ENCODE assay signal across 29 mouse cellular contexts in the genomic region with DNA sequence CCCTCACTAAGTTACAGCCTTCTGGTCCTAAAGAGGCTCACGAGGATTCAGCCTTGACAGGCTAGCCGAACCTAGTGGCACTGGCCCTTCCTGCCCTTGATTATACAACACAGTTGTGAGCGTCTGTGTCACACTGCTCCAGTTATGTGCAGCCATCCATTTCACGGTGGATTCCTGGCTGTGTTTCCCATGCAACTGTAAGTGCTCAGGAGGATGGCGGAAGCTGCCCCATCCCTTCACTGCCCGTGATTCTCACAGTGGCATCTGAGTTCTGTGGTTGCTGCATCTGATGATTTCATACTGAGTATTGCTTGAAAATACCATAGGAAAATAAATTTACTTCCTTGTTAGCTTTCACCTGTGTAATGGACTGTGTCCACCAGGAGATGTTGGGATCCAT.
A peak's percentile ranks its signal among the peaks of the same experiment; 100 is the strongest.
DNase-seq lines count a peak whose midpoint lies in the region; ATAC-seq lines count a peak whose summit lies in the region.
"Had no signal": no experiment of that assay in that cellular context is flagged by ENCODE, and none has a peak within 500 bp of the region (broad histone marks: within the 10 kb centered on the region; RNA-seq: fewer than 3 reads in every experiment).

No protein-coding gene starts in this region.

- H3K36me3 ChIP-seq in midbrain, embryonic 11.5 days (ENCODE audit: control insufficient read depth, insufficient read depth, low read length) = no peaks in the 10 kb centered on the region
- no peaks in the 10 kb centered on the region for H3K36me3 ChIP-seq in midbrain, embryonic 16.5 days (ENCODE audit: control insufficient read depth, insufficient read depth, low read length)
- H3K36me3 ChIP-seq in liver, embryonic 12.5 days = no peaks in the 10 kb centered on the region
- H3K36me3 ChIP-seq: embryonic facial prominence, embryonic 13.5 days; forebrain, embryonic 10.5 days; forebrain, embryonic 15.5 days; heart, embryonic 10.5 days; limb, embryonic 10.5 days; limb, embryonic 15.5 days; midbrain, embryonic 15.5 days had no signal

- H3K4me2 ChIP-seq in midbrain, embryonic 11.5 days = no peak overlapping the region
- no peak overlapping the region for H3K4me2 ChIP-seq in midbrain, embryonic 16.5 days (ENCODE audit: low read length)
- no peak overlapping the region for H3K4me2 ChIP-seq in liver, embryonic 12.5 days
- H3K4me2 ChIP-seq: embryonic facial prominence, embryonic 13.5 days; forebrain, embryonic 15.5 days; hindbrain, embryonic 14.5 days; limb, embryonic 15.5 days; midbrain, embryonic 15.5 days had no signal

- no peaks in the 10 kb centered on the region for H3K4me1 ChIP-seq in midbrain, embryonic 11.5 days (ENCODE audit: control insufficient read depth, insufficient read depth, low read length)
- no peaks in the 10 kb centered on the region for H3K4me1 ChIP-seq in midbrain, embryonic 16.5 days (ENCODE audit: control insufficient read depth, insufficient read depth, low read length)
- 0 out of 2 replicates have a peak, but pooled peaks cover 3% of the 10 kb centered on the region for H3K4me1 ChIP-seq in liver, embryonic 12.5 days
- H3K4me1 ChIP-seq: forebrain, embryonic 10.5 days; forebrain, embryonic 15.5 days; midbrain, embryonic 15.5 days had no signal

- H3K9me3 ChIP-seq in midbrain, embryonic 11.5 days (ENCODE audit: control insufficient read depth, low read length) = no peaks in the 10 kb centered on the region
- H3K9me3 ChIP-seq in midbrain, embryonic 16.5 days (replicated peaks; ENCODE audit: control insufficient read depth, low read length, poor library complexity, severe bottlenecking) = no peaks in the 10 kb centered on the region
- no peaks in the 10 kb centered on the region for H3K9me3 ChIP-seq in liver, embryonic 12.5 days (replicated peaks)
- H3K9me3 ChIP-seq: embryonic facial prominence, embryonic 13.5 days; forebrain, embryonic 10.5 days; forebrain, embryonic 15.5 days; heart, embryonic 10.5 days; limb, embryonic 10.5 days; limb, embryonic 15.5 days; midbrain, embryonic 15.5 days had no signal

- 83% methylated on average over 6 of the region's 6 CpGs for WGBS in midbrain, embryonic 11.5 days
- WGBS in midbrain, embryonic 16.5 days = 72% methylated on average over 6 of the region's 6 CpGs
- WGBS in liver, embryonic 12.5 days (ENCODE audit: insufficient replicate concordance) = 77% methylated on average over 6 of the region's 6 CpGs

- no peak for ATAC-seq in midbrain, embryonic 11.5 days (ENCODE audit: low FRiP score)
- ATAC-seq in midbrain, embryonic 16.5 days = no peak
- ATAC-seq in liver, embryonic 12.5 days = no peak
- ATAC-seq: activated CD4-positive, CD25-positive, alpha-beta regulatory T cell, adult 4 months; forebrain, embryonic 15.5 days; inflammation-experienced regulatory T-cells, adult 6 months; midbrain, embryonic 15.5 days had no signal

- no peaks in the 10 kb centered on the region for H3K27me3 ChIP-seq in midbrain, embryonic 11.5 days (ENCODE audit: control insufficient read depth, insufficient read depth, low read length)
- H3K27me3 ChIP-seq in midbrain, embryonic 16.5 days (ENCODE audit: control insufficient read depth, insufficient read depth, low read depth, low read length) = no peaks in the 10 kb centered on the region
- H3K27me3 ChIP-seq in liver, embryonic 12.5 days (replicated peaks) = no peaks in the 10 kb centered on the region
- H3K27me3 ChIP-seq: embryonic facial prominence, embryonic 13.5 days; forebrain, embryonic 15.5 days; limb, embryonic 15.5 days; midbrain, embryonic 15.5 days had no signal

- no peak overlapping the region for H3K4me3 ChIP-seq in midbrain, embryonic 11.5 days (ENCODE audit: low read depth, low read length)
- no peak overlapping the region for H3K4me3 ChIP-seq in midbrain, embryonic 16.5 days (ENCODE audit: low read depth, low read length)
- no peak overlapping the region for H3K4me3 ChIP-seq in liver, embryonic 12.5 days
- H3K4me3 ChIP-seq: embryonic facial prominence, embryonic 13.5 days; forebrain, embryonic 10.5 days; forebrain, embryonic 15.5 days; heart, embryonic 10.5 days; limb, embryonic 10.5 days; limb, embryonic 15.5 days; midbrain, embryonic 15.5 days had no signal

- no peak overlapping the region for H3K9ac ChIP-seq in midbrain, embryonic 11.5 days (ENCODE audit: low read length)
- H3K9ac ChIP-seq in midbrain, embryonic 16.5 days (ENCODE audit: low read depth, low read length) = no peak overlapping the region
- no peak overlapping the region for H3K9ac ChIP-seq in liver, embryonic 12.5 days
- H3K9ac ChIP-seq: embryonic facial prominence, embryonic 13.5 days; forebrain, embryonic 15.5 days; hindbrain, embryonic 14.5 days; limb, embryonic 15.5 days; liver, embryonic 14.5 days; midbrain, embryonic 15.5 days had no signal

- DNase-seq in kidney, adult 11 months = peak; percentile 12
- DNase-seq in kidney, postnatal 10 days = no peak
- DNase-seq in midbrain, embryonic 11.5 days (ENCODE audit: low spot score, missing footprints) = peak; percentile 76
- peak; percentile 41 for DNase-seq in cerebellum, adult 9-11 months
- peak; percentile 20 to 24 for DNase-seq in cerebellum, postnatal 36 days
- DNase-seq: adrenal gland, adult 8-10 months; B cell, adult 2 months; gastrocnemius, postnatal 25 days; heart, adult 11 months; heart, postnatal 4 days; layer of hippocampus, adult 9-11 months; lung, adult 2 months; lung, postnatal 10 days; right cerebral cortex, postnatal 14 days; thymus, postnatal 4 days had no signal

- no peak overlapping the region for H3K27ac ChIP-seq in midbrain, embryonic 11.5 days (ENCODE audit: low read depth, low read length)
- no peak overlapping the region for H3K27ac ChIP-seq in midbrain, embryonic 16.5 days (ENCODE audit: low read length)
- no peak overlapping the region for H3K27ac ChIP-seq in liver, embryonic 12.5 days
- H3K27ac ChIP-seq: embryonic facial prominence, embryonic 13.5 days; forebrain, embryonic 10.5 days; forebrain, embryonic 15.5 days; heart, embryonic 10.5 days; hindbrain, embryonic 14.5 days; limb, embryonic 10.5 days; limb, embryonic 15.5 days; liver, embryonic 14.5 days; macrophage; midbrain, embryonic 15.5 days had no signal
